Mouse (Mus musculus) layer of hippocampus, postnatal 25 days (tissue): ENCODE measurements around the gene Tcp11l1. TPM values are rescaled to one million over a fixed set of nuclear protein-coding genes. Genes with fewer than 3 reads are reported as not detected.

Source experiments
- DNase-seq, 2 experiments: peaks; one replicate each; pipeline ENCODE4 v3.0.0; 2022; ENCODE audit warnings: mixed read lengths in 2 of 2, low spot score in 1 of 2; ENCODE audit errors: extremely low spot score in 1 of 2
- total RNA-seq, 2 experiments: library from RNA; stranded (reverse); gene quantifications; 2 replicates each; pipeline ENCODE4 v1.2.3; 2021

The Tcp11l1 gene
- total RNA-seq, 2 experiments from 2014 or later = 35.5 to 46.3 TPM

- no peak for DNase-seq
Measured at GRCm38 (mm10) chr2:104714254-104714691, 2.3 kb upstream of the Tcp11l1 start.

DNA sequence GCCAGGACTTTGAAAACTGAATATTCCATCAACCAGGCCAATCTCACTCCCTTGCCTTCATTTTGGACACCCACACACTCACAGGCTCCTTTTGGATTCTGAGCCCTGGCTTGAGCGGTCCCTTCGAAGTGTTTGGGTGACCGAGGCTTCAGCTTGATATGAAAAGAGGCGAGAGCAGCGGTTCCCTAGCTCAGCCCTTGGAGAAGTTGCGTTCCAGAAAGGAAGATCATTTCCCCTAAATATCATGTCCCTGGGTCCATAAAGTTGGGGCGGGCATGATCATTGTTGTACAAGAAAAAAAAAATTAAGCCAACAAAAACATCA, 479 bp upstream of the Tcp11l1 start:
- DNase-seq = no peak

DNA sequence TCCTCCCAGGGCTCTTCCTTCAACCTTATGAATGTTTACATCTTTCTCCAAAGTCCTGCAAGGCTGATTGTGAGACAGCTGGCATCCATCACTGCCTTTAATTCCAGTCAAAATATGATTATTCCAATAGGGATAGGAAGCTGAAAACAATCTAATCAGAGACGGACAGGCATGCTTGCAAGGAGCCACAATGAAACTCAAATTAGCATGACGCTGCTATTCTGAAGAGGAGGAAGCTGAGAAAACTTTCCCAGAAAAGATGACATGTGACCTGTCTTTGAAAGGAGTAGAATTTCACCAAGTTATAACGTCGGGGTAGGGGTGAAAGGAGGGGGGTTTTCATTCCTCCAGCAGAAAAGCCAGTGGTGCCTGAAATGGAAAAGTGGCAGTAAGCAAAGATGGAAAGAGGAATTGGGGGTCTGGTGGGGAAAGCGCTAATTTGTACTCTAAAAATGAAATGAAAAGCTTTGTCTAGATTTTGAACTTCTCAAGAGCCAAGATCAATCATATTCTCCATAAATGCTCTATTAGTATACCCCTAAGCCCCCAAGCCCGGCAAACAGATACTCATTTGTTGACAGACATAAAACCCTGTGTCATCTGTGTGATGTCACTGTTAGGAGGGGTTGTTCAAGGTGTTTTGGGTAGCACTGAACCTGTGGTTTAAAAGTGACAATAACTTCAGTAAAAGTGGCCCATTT, 1.1 kb downstream of the Tcp11l1 start:
- no peak for DNase-seq

- no peak for DNase-seq
Measured at GRCm38 (mm10) chr2:104709786-104710337, 2.1 kb downstream of the Tcp11l1 start.

GRCm38 (mm10) chr2:104704355-104704754, 7.6 kb downstream of the Tcp11l1 start:
- DNase-seq = no peak

DNA sequence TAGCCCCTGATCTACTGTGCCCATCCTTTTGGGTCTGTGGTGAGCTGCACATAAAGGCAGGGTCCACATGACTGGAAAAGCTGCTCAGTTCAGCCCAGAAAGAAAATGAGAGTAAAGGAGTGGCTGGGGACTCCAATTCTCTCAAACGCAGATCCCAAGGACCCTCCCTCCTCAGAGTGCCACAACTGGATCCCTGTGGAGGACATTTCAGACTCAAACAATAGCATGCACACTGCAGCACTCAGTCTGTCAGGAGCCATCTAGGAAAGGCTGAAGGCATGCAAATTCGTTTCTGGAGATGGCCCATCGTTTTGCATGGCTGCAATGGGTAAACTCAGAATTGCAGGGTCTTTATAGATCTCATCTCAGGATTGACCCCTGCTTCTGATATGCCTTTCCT, 8.8 kb downstream of the Tcp11l1 start:
- DNase-seq = no peak

DNA sequence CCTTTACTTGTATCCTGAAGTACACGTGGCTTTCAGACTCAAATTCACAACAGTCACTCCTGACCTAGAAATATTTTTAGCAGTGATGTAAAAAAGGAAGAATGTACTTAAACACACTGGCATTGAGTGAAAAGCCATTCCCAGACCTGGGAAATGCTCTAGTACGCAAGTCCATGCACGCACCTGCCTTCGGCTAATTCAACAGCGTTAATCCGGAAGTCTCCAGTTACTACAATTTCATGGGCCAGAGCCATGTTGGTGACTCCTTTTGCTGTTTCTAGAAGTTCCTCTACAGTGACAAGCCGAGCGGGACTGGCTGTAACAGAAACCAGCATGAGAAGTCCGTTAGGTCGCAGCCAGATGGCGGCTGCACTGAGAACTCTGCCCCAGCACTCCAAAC, 12.3 kb downstream of the Tcp11l1 start:
- DNase-seq = no peak

- DNase-seq = no peak
Measured at GRCm38 (mm10) chr2:104692551-104692950, 19.4 kb downstream of the Tcp11l1 start.

DNA sequence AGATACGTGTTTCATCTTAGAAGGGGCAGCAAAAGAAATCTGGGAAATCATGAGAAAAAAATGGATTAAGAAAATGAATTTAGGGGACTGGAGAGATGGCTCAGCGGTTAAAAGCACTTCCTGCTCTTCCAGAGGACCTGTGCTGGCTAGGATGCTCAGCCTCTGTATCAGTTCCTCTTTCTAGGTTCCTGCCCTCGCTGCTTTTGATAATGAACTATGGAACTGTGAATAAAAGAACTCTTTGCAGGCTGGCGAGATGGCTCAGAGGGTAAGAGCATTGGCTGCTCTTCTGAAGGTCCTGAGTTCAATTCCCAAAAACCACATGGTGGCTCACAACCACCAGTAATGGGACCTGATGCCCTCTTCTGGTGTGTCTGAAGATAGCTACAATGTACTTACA, 21.2 kb downstream of the Tcp11l1 start:
- DNase-seq = no peak

DNA sequence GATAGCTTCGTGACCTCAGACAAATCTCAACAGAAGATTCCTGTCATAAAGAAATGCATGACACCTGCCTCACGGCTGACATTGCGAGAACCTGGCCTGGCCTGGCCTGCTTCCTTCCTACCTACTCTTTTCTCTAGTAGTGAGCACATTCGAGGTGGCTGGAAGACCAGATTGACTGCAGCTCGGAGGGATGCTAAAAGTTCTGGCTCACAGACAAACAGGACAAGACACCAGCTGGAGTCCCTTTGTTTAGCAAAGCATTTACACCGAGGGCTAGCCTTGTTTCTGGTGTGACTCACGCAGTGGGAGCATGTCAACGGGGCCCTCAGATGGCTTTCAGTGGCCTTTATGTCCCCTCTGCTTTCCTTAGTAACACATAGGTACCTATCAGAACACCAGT, 23.2 kb downstream of the Tcp11l1 start:
- DNase-seq = no peak

GRCm38 (mm10) chr2:104688321-104688720, 23.6 kb downstream of the Tcp11l1 start:
- no peak for DNase-seq

DNA sequence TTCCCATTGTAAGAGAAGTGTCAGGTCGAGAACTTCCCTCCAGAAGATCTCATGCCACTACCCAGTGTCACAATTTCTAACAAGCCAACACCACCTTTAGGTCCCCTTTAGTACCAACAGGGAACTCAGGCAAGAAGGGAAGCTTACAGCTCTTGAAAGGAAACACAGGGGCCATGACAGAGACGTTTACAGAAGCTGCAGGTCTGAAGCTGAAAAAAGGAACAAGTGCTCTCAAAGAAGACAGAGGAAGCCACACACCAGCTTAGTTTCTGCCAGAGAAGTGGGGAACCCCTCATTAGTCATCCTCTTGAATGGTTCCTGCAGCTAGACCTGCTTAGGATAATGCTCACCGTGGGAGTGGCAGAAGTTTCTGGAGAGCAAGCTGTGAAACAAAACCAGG, 24.7 kb downstream of the Tcp11l1 start:
- no peak for DNase-seq

GRCm38 (mm10) chr2:104685418-104685817, 26.6 kb downstream of the Tcp11l1 start:
- DNase-seq = peak; percentile 71 to 90

GRCm38 (mm10) chr2:104684771-104685170, 27.2 kb downstream of the Tcp11l1 start:
- DNase-seq = no peak

DNA sequence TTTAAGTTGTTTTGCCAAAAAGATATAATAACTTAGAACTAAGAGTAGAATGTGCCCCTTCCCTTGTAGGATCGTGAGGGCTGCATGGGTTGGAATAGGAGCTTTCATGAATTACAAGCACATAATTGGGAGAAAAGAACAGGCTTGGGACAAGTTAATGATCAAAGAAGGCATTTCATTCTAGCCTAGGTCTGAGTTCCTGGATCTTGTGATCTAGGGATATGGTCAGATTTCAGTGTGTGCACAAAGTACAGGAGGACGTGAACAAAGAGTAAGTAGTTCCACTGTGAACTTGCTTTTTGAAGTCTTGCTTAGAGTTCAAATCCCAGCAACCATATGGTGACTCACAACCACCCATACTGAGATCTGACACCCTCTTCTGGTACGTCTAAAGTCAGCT, 34.6 kb downstream of the Tcp11l1 start:
- no peak for DNase-seq

DNA sequence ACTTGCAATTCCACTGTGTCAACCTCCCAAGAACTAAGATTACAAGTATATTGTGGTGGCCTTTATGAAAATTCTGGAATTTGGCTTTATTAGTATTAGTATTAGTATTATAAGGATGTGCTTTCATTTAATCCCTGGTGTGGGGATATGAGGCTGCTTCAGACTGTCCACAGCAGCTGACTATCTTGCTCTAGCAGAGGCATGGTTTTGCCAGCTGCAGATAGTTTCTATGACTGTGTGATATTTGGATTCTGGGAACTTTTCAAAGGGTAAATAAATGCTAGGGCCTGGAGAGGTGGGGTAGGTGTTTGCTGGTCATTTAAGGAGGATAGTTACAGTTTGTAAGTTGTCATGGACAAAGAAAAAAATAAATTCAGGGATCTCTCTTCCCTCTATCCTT, 40.2 kb downstream of the Tcp11l1 start:
- DNase-seq = no peak

- DNase-seq = no peak
Measured at GRCm38 (mm10) chr2:104669122-104669804, 42.7 kb downstream of the Tcp11l1 start.

DNA sequence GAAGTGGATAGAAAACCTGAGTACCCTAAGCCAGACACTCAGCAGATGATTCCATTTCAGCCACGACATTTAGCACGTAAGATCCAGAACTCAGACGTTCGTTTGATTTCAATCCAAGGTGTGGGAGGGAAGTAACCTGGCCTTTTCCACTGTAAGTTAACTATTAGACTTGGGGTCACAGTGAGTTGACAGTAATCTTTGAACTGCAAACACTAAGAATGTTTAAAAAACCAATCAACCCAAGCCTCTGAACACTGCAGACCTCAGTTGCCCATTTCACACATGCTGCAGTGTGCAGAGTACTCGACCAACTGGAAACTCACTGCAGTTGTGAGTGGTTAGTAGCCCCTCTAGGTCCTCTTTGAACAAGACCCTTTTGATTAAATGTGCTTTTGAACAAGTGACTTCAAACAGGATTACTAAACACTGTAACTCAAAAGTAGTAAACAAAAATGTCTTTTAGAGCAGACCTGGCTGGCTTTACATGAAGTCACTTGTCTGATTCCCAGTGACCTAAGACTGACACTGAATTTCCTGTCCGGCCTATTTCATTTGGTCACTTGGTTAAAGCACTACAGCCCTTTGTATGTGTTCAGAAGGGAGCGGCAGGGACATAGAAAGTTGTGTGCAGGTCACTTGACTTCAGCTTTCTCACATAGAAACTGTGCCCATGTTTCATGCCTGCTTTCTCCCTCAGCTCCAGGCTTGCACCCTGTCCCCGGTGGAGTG, 48.4 kb downstream of the Tcp11l1 start:
- no peak for DNase-seq

DNA sequence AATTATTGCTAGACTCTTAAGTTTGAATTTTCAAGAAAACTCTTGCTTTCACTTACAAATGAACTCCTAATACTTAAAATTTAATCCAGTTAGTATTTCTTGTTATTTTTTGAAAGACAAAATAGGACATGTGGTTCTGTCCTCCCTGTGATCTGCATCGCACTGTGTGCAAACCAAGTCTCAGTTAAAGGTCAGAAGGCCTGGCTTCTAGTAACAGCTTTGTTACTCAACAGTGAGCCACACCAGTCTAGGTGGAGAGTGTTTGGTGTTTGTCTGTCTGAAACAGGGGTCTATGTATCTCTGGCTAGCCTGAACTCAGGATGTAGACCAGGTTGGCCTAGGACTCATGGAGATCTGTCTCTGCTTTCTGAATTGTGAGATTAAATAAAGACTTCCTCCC, 53.3 kb downstream of the Tcp11l1 start:
- no peak for DNase-seq

DNA sequence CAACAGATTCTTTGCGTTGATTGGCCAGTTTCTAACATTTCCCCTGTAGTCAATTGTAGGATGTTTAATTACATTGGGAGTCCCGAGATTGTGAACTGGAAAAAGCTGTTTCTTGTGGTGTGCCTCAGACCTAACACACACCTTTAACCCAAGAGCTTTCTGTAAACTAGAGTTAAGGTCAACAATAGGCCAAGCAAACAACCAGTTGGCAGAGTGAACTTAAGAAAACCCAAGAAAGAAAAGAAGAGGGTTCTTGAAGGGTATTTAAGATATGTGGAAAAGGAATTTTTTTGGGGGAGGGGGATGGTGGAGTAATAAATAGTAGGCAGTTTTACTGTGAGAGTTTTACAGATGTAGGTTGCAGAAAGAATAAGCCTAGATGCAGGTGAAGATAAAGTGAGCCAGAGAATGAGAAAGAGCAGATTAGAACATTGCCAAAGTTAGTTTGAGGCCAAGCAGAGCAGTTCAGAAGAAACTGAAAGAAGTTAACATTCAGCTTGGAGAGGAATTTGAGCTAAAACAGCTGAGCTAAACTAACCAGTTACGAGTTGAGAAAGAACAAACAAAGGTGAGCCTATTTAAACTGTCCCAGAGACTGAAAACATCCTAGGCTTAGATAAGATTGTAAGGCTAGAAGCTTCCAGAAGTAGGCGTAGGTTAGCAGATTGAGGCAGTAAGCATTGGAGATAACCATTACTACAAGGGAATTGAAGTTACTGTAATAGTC, 95.8 kb downstream of the Tcp11l1 start:
- DNase-seq = no peak

- no peak for DNase-seq
Measured at GRCm38 (mm10) chr2:104614786-104615185, 97.2 kb downstream of the Tcp11l1 start.
